Mouse (Mus musculus): ENCODE results near the gene Sh2d6.
"Not testable (repeated sequence)": the region's sequence is repeated elsewhere in the genome, so short reads cannot be mapped to it uniquely, and the experiment has no call there.

The Sh2d6 gene

DNA sequence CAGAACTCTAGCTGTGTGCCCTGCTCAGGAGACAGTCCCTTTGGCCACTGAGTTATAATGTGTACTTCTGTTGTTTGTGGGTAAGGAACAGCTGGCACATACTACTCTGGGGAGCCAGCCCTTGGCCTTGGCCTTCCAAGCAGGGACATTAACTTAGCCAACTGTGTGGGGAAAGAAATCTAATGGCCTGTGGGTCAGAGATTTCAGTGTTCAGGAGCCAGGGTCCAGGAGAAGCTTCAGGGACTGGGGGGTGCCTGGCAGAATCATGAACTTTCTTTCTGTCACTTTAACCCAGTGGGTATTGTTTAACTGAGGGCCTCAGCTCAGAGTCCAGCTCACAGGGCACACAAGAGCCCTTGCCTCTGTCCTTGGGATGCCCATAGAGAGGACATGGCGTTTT is 15.4 kb downstream of the Sh2d6 start:
- DNase-seq (ENCODE audit: extremely low read depth, low read depth, low spot score), result no peak

DNA sequence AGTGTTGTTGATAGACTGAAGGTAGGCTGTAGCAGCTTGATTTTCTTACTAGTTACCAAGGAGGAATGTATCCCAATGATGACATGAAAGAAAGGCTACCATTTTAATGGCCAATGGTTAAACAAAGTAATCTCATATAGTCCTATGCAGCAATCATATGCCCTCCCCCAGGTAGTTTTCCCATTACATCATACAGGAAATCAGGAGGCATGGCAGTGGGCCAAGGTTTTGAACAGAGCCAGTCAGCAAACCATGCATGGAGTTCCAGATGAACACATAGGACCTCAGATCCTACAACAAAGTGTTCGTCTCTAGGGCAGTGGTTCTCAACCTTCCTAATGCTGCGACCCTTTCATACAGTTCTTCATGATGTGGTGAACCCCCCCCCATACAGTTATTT is 17.6 kb downstream of the Sh2d6 start:
- DNase-seq (ENCODE audit: extremely low read depth, low read depth, low spot score), result no peak

DNA sequence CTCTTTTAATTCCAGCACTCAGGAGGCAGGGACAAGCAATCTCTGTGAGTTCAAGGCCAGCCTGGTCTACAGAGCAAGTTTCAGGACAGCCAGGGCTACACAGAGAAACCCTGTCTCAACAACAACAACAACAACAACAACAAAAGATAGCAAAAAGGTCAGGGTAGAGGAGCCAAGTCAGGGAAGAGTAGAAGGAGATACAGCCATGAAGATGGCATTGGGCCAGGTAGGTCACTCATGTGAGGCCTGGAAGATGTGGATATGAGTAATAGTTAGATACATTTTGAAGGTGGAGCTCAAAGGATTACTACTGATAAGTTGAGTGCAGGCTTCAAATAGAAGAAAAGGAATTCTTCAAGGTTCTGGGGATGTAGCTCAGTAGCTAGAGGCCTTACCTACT is 18.2 kb downstream of the Sh2d6 start:
- DNase-seq (ENCODE audit: extremely low read depth, low read depth, low spot score), result no peak

DNA sequence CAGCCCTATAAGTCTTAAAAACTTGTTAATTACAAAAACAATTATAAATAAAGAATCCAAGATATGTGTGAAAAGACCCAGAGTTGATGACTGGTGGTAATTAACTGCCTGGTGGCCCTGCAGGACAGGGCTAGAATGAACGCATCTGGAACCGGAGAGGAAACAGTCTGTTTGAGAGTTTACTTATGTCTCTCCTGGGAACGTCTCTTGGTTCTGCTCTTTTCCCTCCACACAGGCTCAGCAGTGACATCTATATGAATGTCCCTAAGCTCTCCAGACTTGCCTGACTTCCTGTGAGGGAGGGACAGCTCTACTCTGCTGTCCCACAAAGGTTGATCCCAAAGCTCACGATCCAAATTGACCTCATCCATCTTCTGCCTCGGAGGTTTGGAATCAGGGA is 22.6 kb downstream of the Sh2d6 start:
- no peak for DNase-seq (ENCODE audit: extremely low read depth, low read depth, low spot score)

DNA sequence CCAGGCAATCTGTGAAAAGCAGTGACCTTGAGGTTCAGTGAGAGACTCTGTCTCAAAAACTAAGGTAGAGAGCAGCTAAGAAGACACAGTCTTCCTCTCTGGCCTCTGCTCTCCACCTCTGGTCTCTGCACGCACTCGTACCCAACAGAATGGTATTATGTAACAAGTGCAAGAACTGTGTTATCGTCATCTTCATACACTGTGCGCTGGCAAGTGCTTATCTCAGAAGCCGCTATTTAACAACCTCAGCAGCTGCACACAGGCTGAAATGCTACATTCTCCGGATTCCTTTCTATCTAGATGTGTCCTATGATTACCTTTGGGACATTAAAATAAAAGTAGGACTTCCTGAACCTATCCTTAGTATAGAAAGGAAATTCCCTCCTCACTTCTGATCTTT is 28.6 kb downstream of the Sh2d6 start:
- DNase-seq (ENCODE audit: extremely low read depth, low read depth, low spot score), result no peak

DNA sequence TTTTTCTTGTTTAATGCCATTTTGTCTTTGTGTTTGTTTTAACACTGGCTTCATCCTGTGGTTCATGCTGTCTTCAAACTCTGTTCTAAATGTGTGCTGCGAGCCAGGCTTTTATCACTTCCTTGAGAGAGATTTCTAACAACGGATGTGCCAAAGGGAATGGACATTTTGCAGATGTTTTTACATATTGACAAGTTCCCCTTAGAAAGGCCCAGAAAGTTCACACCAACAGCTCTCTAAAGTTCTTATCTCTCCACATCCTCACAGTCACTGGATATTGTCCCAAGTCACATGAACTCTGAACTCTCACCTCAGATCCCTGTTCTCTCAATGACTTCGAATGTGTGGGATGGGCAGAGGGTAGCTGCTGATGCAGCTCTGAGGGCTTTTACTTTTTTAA is 30.4 kb downstream of the Sh2d6 start:
- no peak for DNase-seq (ENCODE audit: extremely low read depth, low read depth, low spot score)

DNA sequence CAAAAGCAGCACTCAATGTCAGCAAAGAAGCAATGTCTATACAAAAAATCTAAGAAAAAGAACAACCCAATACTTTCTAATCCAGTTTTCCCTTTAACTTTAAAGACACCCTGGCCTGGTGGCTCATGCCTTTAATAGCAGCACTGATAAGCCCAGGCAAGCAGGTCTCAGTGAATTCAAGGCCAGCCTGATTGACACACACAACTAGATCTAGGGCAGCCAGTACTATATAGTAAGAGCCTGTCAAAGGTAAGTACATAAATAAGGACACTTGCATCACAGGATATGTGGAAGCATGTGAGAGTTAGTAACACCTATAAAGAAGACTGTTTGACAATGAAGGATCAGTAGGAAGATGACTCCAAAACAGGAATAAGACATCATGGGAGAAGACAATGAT is 32.0 kb downstream of the Sh2d6 start:
- DNase-seq (ENCODE audit: extremely low read depth, low read depth, low spot score), result no peak

DNA sequence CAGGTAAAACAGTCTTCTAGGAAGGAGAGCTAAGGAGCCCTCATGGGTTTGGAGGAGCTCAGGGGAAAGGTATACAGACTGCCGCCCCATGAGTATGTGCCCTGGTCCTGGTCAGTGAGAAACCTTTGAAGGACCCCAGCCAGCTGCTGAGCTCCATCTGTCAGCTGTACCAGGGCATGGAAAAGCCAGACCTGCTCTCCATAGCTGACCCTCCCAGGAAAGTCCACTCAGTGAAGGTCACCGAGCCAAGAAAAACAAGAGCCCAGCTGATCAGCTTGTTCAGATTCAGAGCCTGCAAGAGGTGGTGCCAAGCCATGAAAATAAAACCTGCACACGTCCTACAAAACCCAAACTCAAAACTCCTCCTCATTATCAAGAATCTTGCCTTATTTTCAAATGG is 32.7 kb downstream of the Sh2d6 start:
- DNase-seq (ENCODE audit: extremely low read depth, low read depth, low spot score), result no peak

DNA sequence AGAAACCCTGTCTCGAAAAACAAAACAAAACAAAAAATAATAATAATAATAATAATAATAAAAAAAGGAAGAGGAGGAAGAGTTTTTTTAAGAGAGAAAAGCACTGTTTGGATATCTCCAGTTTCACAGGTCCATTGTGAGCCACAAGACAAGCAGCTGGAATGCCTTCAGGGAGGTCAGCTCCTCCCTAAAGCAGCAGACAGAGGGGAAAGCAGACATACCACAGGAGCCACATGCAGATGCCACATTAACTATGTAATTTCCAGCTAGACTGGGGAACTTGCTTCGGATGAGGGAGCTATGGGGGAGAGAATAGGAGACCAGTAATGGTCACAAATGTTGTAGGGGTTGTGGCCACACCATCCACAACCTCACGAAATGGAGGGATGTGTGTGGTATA is 34.2 kb downstream of the Sh2d6 start:
- no peak for DNase-seq (ENCODE audit: extremely low read depth, low read depth, low spot score)

DNA sequence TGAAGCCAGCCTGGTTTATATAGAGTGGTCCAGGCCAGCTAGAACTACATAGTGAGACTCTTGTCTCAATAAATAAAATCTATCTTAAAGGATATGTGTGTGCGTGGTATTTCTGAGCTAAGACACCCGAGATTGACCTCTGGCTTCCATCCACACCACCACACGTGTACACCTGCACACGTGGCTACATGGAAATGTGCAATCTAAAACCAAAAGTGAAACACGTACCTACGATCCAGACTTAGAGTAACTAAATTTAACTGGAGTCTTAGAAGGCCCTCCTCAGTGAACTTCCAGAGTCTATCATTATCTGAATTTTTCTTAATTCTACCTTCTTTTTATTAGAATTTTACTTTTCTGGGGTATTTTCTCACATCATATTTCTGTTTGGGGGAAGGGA is 35.2 kb downstream of the Sh2d6 start:
- DNase-seq (ENCODE audit: extremely low read depth, low read depth, low spot score), result no peak

DNA sequence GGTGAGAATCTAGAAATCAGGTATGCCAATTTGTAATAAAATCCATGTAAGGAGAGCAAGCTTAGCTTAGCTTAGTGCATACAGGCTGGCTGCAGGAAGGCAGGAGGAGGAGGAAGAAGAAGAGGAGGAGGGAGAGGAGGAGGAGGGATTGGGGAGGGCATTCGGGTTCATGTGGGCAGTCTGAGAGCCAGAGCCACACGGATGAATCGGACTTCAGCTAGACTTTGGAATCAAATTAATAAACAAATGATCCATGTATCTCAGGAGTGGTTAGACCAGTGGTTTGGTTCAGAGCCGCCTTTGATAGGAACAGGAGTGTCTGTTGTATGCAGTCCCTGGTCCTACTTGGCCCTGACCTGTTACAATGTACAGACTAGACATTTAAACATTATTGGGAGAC is 36.6 kb downstream of the Sh2d6 start:
- no peak for DNase-seq (ENCODE audit: extremely low read depth, low read depth, low spot score)

DNA sequence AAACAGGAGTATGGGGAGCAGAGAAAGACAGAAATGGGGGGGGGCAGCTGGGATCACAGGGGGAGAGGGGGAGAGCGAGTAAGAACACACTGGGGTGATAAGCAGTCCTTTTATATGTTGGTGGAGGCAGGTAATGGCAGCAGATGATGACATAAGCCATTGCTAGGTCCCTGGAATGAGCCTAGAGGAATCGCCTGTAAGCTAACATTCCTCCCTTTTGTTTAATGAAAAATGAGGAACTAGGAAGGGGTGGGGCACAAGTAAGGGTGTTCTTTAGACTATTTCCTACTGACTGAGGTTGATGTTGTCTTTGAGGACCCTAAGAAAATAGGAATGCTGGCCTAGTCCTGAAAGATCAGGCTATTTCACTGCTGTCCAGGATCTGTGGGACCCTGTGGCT is 39.4 kb downstream of the Sh2d6 start:
- no peak for DNase-seq (ENCODE audit: extremely low read depth, low read depth, low spot score)

DNA sequence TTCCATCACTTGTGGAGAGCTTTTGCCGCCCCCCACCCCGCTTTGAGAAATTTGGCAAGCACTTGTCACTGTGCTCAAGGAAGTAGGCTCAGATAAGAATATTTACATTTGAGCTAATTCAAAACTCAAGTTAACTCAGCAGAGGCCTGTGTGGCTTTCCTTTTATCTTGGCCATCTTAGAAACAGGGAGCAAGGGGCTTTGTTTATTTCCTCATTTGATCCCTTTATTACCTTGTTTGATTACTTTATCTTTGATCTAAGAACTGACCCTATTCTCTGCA is 41.1 kb downstream of the Sh2d6 start:
- DNase-seq (ENCODE audit: extremely low read depth, low read depth, low spot score), result no peak

DNA sequence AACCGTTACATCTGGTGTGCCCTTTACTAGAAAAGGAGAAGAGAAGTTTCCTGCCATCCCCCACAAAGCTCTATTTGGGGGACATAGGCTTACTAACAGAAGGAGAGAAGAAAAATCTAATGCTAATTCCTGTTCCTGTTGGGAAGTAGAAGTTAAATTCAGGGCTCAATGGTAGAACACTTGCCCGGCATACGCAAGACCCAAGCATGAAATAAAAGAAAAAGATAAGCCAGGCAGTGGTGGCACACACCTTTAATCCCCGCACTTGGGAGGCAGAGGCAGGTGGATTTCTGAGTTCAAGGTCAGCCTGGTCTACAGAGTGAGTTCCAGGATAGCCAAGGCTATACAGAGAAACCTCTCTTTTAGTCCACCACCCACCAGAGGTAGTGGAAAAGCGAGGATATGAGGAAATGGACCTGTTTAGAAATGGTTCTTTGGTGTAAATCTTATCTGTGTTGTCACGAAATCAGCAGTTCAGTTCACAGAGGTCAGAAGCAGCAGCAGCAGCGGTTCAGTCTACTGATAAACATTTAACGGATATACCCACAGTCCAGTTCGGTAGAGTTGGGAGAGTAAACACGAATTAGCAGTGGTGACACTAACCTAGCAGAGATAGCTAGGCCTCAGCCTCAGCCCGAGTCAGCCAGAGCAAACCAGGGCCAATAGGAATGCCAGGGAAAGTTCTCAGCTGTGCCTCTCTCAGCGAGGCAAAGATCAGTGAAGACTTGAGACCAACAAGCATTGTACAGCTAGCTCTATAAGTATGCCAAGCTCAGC is 41.7 kb downstream of the Sh2d6 start:
- no peak for DNase-seq (ENCODE audit: extremely low read depth, low read depth, low spot score)

DNA sequence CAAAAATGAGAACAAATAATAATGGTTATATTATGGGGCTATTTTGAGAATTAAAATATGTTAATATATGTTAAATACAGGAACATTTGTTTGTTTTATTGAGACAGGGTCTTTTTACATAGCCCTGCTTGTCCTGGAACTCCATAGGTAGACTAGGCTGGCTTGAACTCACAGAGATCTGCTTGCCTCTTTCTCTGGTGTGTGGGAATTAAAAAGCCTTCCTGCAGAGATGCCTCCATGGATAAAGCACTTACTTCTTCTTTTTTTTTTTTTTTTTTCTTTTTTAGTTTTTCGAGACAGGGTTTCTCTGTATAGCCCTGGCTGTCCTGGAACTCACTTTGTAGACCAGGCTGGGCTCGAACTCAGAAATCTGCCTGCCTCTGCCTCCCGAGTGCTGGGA is 42.8 kb downstream of the Sh2d6 start:
- DNase-seq (ENCODE audit: extremely low read depth, low read depth, low spot score), result not testable (repeated sequence)

DNA sequence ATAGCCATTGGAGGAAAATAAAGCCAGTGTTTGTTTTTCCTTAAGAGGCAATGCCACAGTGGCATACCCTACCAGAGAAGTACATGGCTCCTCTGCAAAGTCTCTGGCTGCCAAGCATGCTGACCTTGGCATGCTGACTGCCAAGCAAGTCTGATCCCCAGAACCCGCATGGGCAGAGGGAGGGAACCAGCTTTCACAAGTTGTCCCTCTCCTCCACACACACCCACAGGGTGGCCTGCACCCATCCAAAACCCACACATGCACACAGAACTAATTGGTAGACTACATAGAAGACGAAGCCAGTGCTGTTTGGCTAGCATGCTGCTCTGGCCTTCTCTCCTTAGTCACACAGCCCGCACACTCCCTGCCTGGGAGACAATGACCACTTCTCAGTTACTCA is 43.9 kb downstream of the Sh2d6 start:
- no peak for DNase-seq (ENCODE audit: extremely low read depth, low read depth, low spot score)

DNA sequence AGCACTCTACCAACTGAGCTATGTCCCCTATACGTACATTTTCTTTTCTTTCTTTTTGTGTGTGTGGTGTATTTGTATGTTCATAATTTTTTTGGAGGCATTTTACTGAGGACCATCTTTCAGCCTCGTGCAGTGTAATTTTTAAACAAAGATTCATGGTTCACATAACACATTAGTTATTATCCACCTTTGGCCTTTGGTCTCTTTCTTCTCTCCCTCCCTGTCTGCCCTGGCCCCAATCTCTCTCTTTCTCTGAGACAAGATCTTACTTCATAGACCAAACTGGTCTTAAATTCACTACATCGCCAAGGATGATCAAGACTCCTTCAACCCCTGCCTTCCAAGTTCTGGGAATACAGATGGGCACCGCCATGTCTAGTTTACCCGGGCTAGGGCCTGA is 44.7 kb downstream of the Sh2d6 start:
- no peak for DNase-seq (ENCODE audit: extremely low read depth, low read depth, low spot score)

DNA sequence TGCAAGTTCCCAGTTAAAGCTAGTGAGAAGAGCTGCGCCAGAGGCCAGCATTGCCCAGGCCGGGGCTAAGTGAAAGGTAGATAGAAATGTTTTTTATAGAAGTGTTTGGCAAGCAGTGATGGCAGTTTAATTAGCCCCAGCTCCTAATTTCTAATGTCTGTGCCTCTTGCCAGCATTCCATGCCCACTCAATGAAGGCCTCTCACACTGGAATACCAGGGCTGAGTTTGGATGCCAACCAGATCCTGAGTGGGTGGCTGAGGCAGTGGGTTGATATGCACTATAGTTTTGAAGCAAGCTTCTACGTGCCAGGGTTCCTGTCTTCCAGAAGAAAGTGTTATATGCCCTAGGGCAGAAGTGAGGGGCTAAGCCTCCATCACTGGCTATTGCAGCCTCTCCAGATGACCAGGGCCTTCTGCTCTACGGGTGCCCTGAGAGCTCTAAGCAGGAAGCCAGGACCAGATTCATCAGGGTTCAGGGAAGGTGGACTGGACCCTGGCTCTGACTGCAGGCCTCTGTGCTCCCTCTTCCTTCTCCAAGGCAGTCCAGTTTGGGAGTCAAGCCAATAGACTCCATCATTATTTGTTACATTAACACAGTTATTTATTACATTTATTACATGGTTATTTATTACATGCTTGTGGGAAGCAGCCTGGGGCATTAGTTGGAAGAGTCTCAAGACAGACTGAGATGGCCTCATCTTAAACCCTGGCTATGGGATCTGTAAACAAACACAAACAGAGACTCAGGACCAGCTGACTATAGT is 46.1 kb downstream of the Sh2d6 start:
- peak; percentile 90 for DNase-seq (ENCODE audit: extremely low read depth, low read depth, low spot score)

DNA sequence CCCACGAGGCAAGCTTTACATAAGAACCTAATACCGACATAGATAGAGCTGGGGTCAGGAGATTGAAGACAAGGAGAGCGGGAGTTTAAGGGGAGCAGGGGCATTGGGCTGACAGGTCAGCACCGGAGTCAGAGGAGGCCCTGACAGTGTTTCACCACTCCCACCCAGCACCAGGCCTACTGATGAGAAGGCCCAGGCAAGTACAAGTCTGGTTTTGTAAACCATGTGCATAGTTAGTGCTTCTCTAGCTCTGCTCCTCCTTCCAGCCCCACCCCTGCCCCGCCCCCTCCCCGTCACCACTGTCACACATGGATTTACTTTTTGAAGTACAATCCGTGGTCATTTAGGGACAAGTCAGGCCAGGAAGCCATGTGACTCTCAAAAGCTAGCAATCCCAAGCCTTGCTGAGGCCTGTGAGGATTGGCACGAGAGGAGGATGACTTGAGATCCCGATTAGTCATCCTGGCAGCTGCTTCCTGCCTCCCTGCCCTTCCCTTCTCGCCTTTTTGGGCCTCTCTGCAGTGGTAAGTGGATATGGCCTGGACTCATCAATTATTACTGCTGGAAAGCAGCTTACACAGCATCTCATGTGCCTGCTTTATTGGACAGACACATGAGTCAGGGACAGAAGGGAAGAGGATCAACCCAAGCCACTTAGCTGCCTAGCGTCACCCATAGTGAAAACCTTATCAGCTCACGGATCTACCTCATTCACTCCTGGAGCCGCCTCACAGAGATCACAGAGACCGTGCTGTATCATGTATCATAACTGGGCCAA is 48.1 kb downstream of the Sh2d6 start:
- DNase-seq (ENCODE audit: extremely low read depth, low read depth, low spot score), result peak; percentile 94

DNA sequence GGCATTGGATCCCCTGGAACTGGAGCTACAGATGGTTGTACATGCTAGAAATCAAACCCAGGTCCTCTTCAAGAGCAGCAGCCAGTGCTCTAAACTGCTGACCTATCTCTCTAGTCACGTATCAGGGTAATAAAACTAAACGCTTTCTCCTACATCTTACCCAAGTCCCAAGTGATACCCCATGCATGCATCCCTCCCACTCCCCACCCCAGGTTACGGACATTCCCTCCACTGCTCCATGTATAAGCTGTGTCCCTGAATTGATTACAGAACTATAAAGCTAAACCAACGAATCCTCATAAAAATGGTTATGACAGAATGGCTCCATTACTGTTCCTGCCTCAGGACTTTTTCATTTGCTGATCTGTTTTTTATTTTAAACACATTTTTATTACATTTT is 55.3 kb downstream of the Sh2d6 start:
- no peak for DNase-seq (ENCODE audit: extremely low read depth, low read depth, low spot score)

DNA sequence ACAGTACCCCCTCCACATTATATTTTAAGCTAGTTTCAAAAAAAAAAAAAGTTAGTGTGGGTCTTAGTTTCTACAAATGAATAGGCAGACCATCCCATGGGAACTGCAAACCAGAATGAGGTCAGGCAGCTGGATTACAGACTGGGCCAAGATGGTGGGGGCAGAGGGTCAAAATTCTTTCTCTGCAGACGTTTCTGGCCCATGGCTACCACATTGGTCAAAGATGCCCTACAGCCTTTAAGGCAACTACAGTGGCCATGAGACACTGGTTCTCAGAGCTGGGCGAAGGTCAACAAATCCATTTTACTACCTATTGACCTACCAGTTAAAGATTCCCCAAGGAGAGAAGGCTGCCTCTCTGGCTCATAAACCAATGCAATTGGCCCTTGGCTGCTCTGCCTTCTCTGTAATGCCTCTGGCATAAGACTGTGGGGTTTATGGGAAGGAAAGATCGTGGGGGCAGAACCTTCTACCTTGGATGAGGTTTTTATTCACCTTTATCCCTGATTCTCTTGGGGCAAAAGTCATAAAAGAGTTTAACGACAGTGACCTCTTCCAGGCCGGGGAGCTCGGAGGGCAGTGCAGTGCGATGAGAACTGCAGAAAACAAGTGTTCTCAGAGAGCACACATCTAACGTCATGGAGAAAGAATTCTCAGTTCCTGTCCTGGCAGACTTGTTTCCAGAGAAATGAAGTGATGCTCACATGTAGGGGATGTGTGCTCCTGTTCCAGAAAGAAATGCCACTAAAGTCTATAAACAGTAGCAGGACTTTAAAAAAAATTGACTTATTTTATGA is 55.9 kb downstream of the Sh2d6 start:
- no peak for DNase-seq (ENCODE audit: extremely low read depth, low read depth, low spot score)
